Mouse (Mus musculus) neural tube, embryonic 11.5 days (tissue): ENCODE measurements around the gene Coa7. TPM values are rescaled to one million over a fixed set of nuclear protein-coding genes. Genes with fewer than 3 reads are reported as not detected.

Experiments used
- ATAC-seq: fragments of 200-750 bp; cut with Nextera tagmentation; 2 replicates; pipeline ENCODE4 v1.8.0; 2017; ENCODE audit warnings: moderate number of reproducible peaks, mild to moderate bottlenecking, moderate TSS enrichment, moderate library complexity; ENCODE audit not compliant: insufficient read depth, low FRiP score, low TSS enrichment
- DNase-seq: peaks from one replicate; pipeline ENCODE4 v3.0.0-alpha.2; 2015; ENCODE audit warnings: low spot score
- H3K27ac ChIP-seq: fragments of 300-500 bp; sonication (generic); 2 replicates; pipeline ENCODE4 v1.5.1; 2014; ENCODE audit warnings: low read depth, mild to moderate bottlenecking, low read length
- H3K27me3 ChIP-seq: fragments of 300-500 bp; sonication (generic); 2 replicates; pipeline ENCODE4 v1.6.1; 2014; ENCODE audit warnings: mild to moderate bottlenecking, low read length, mixed read lengths; ENCODE audit not compliant: control insufficient read depth, insufficient read depth
- H3K36me3 ChIP-seq: fragments of 300-500 bp; sonication (generic); 2 replicates; pipeline ENCODE4 v1.6.1; 2014; ENCODE audit warnings: mild to moderate bottlenecking, low read length, moderate library complexity, mixed read lengths; ENCODE audit not compliant: control insufficient read depth, insufficient read depth
- H3K4me1 ChIP-seq: fragments of 300-500 bp; sonication (generic); 2 replicates; pipeline ENCODE4 v1.6.1; 2014; ENCODE audit warnings: low read length, mixed read lengths; ENCODE audit not compliant: control insufficient read depth, insufficient read depth
- H3K4me2 ChIP-seq: fragments of 300-500 bp; sonication (generic); 2 replicates; pipeline ENCODE4 v1.6.1; 2014; ENCODE audit warnings: low read depth, mild to moderate bottlenecking, moderate library complexity
- H3K4me3 ChIP-seq: fragments of 300-500 bp; sonication (generic); 2 replicates; pipeline ENCODE4 v1.5.1; 2014; ENCODE audit warnings: low read depth, low read length
- H3K9ac ChIP-seq: fragments of 300-500 bp; sonication (generic); 2 replicates; pipeline ENCODE4 v1.6.1; 2014; ENCODE audit warnings: mild to moderate bottlenecking, low read length
- H3K9me3 ChIP-seq: fragments of 300-500 bp; sonication (generic); 2 replicates; pipeline ENCODE4 v1.6.1; 2016; ENCODE audit warnings: low read length; ENCODE audit not compliant: control insufficient read depth
- WGBS: fragments of 180-500 bp; shearing (Covaris S2); extraction: QIAGEN DNeasy Blood & Tissue Kit; methylation state at CpG from one replicate; pipeline ENCODE4 v1.1.7; 2014; 5-methylcytosine and 5-hydroxymethylcytosine counted together
- polyA plus RNA-seq: library from polyadenylated mRNA; unstranded; fragments of >200 nt; fragmentation: Nextera tagmentation; extraction: Ambion mirVana; gene quantifications from 2 replicates; pipeline ENCODE4 v1.2.1, GENCODE M21; 2014

Gene Coa7
- polyA plus RNA-seq, 1 experiment from 2014 or later, result 55.3 TPM

GRCm38 (mm10) chr4:108318649-108319615 is 9.0 kb upstream of the Coa7 start:
- WGBS, result 78% methylated on average over 7 of the region's 8 CpGs
- no peak overlapping the region for H3K4me3 ChIP-seq

GRCm38 (mm10) chr4:108319747-108320146 is 8.2 kb upstream of the Coa7 start:
- Histone ChIP-seq H3K27ac (no peak overlapping the region), H3K4me3 (no peak overlapping the region), H3K36me3 (no peaks in the 10 kb centered on the region), H3K9me3 (no peaks in the 10 kb centered on the region), H3K27me3 (no peaks in the 10 kb centered on the region), H3K4me1 (no peaks in the 10 kb centered on the region), H3K4me2 (no peak overlapping the region), H3K9ac (no peak overlapping the region)
- DNase-seq (no peak), ATAC-seq (no peak)
- WGBS, result 79% methylated on average over 6 of the region's 6 CpGs

More at GRCm38 (mm10) chr4:108318649-108319615, 9.0 kb upstream of the Coa7 start:
- no peak overlapping the region for H3K9ac ChIP-seq
- no peak for ATAC-seq
- no peaks in the 10 kb centered on the region for H3K27me3 ChIP-seq
- DNase-seq, result no peak
- no peak overlapping the region for H3K4me2 ChIP-seq
- H3K27ac ChIP-seq, result no peak overlapping the region
- H3K36me3 ChIP-seq, result no peaks in the 10 kb centered on the region
- no peaks in the 10 kb centered on the region for H3K9me3 ChIP-seq
- H3K4me1 ChIP-seq, result no peaks in the 10 kb centered on the region

GRCm38 (mm10) chr4:108320627-108321380 is 7.1 kb upstream of the Coa7 start:
- ATAC-seq, result no peak
- WGBS, result 79% methylated on average over 7 of the region's 7 CpGs
- H3K4me1 ChIP-seq, result no peaks in the 10 kb centered on the region

GRCm38 (mm10) chr4:108323588-108323987 is 4.4 kb upstream of the Coa7 start:
- Histone ChIP-seq H3K27ac (no peak overlapping the region), H3K4me3 (no peak overlapping the region), H3K9me3 (no peaks in the 10 kb centered on the region), H3K27me3 (no peaks in the 10 kb centered on the region), H3K36me3 (no peaks in the 10 kb centered on the region), H3K4me1 (no peaks in the 10 kb centered on the region), H3K4me2 (no peak overlapping the region), H3K9ac (no peak overlapping the region)
- 73% methylated on average over 5 of the region's 5 CpGs for WGBS
- ATAC-seq, result no peak
- DNase-seq, result no peak

More at GRCm38 (mm10) chr4:108320627-108321380, 7.1 kb upstream of the Coa7 start:
- Histone ChIP-seq H3K27me3 (no peaks in the 10 kb centered on the region), H3K36me3 (no peaks in the 10 kb centered on the region), H3K27ac (no peak overlapping the region), H3K9me3 (no peaks in the 10 kb centered on the region), H3K4me2 (no peak overlapping the region), H3K4me3 (no peak overlapping the region), H3K9ac (no peak overlapping the region)
- no peak for DNase-seq

- DNase-seq, result peak; percentile 29
- H3K9me3 ChIP-seq, result no peaks in the 10 kb centered on the region
- peak overlapping the region; percentile 66 for H3K4me3 ChIP-seq
- no peaks in the 10 kb centered on the region for H3K27me3 ChIP-seq
- 36% methylated on average over 6 of the region's 6 CpGs for WGBS
- H3K9ac ChIP-seq, result peak overlapping the region; percentile 53
- no peaks in the 10 kb centered on the region for H3K4me1 ChIP-seq
- H3K4me2 ChIP-seq, result peak overlapping the region; percentile 54
- ATAC-seq, result no peak
- no peak overlapping the region; the same call in 1 of the 2 replicates for H3K27ac ChIP-seq
- no peaks in the 10 kb centered on the region; the same call in 1 of the 2 replicates for H3K36me3 ChIP-seq
These were observed 815 bp upstream of the Coa7 start for GRCm38 (mm10) chr4:108327071-108327579.

GRCm38 (mm10) chr4:108329840-108330239 is 1.9 kb downstream of the Coa7 start:
- H3K36me3 ChIP-seq, result no peaks in the 10 kb centered on the region; the same call in 1 of the 2 replicates
- H3K9me3 ChIP-seq, result no peaks in the 10 kb centered on the region
- no peaks in the 10 kb centered on the region for H3K4me1 ChIP-seq
- no peak overlapping the region for H3K9ac ChIP-seq
- DNase-seq, result no peak
- no peak overlapping the region for H3K27ac ChIP-seq
- WGBS, result 93% methylated on average over 6 of the region's 6 CpGs
- no peak overlapping the region for H3K4me3 ChIP-seq
- no peak for ATAC-seq
- no peaks in the 10 kb centered on the region for H3K27me3 ChIP-seq
- H3K4me2 ChIP-seq, result no peak overlapping the region

GRCm38 (mm10) chr4:108332041-108332440 is 4.1 kb downstream of the Coa7 start:
- H3K4me2 ChIP-seq, result no peak overlapping the region
- H3K27ac ChIP-seq, result no peak overlapping the region
- no peaks in the 10 kb centered on the region for H3K9me3 ChIP-seq
- no peak overlapping the region for H3K9ac ChIP-seq
- ATAC-seq (no peak), DNase-seq (no peak)
- no peaks in the 10 kb centered on the region for H3K4me1 ChIP-seq
- H3K36me3 ChIP-seq, result peaks cover 2% of the 10 kb centered on the region
- H3K27me3 ChIP-seq, result no peaks in the 10 kb centered on the region
- WGBS, result 89% methylated on average over 9 of the region's 9 CpGs
- H3K4me3 ChIP-seq, result no peak overlapping the region

- H3K36me3 ChIP-seq, result peaks cover 6% of the 10 kb centered on the region
- ATAC-seq, result no peak
- WGBS, result 89% methylated on average over 6 of the region's 6 CpGs
These were observed 7.5 kb downstream of the Coa7 start for GRCm38 (mm10) chr4:108335413-108335812.

More at GRCm38 (mm10) chr4:108335413-108335812, 7.5 kb downstream of the Coa7 start:
- no peak overlapping the region for H3K4me3 ChIP-seq
- DNase-seq, result no peak
- no peak overlapping the region for H3K9ac ChIP-seq
- H3K4me2 ChIP-seq, result no peak overlapping the region
- H3K27ac ChIP-seq, result no peak overlapping the region
- no peaks in the 10 kb centered on the region for H3K9me3 ChIP-seq
- no peaks in the 10 kb centered on the region for H3K27me3 ChIP-seq
- H3K4me1 ChIP-seq, result no peaks in the 10 kb centered on the region
